Mouse (Mus musculus): ENCODE data around the gene Rexo5.

The Rexo5 gene

DNA sequence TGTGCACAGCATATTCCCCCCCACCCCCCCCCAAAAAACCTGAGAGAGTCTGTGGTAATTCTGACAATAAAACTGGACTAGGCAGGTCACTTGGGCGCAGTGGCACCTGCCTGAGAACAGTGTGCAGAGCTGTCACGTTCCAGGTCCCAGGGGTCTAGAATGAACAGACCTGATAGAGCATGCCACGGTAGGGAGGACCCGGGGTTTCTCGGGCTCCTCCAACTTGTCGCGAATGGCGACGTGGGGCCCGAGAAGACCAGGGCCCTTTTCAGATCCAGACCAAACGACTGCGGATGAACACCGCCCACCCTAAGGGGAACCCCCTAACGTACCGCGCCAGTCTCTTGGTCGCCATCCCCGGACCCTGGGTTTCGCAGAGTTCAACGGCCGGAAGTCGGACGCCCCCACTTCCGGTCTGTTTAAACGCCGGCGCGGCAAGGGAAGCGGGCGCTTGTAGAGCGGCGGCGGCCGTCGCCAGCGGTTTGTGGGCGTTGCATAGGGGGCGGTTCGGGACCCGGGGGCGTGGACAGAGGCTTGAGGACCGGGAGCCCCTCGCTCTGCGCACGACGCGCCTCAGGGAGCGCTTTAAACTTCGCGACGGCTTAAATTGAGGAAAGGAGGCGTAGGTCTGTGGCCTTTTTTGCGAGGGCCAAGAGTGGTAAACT is at the start of gene Rexo5, which contains the start of gene Eri2:
TSS of gene Rexo5 (plus strand) at position 421 of the 665 bp plus-strand sequence.
TSS of gene Eri2 (minus strand) at position 473 of the 665 bp plus-strand sequence.
- DNase-seq (ENCODE audit: low spot score in 2 of 2), result peak; percentile 57 to 75

DNA sequence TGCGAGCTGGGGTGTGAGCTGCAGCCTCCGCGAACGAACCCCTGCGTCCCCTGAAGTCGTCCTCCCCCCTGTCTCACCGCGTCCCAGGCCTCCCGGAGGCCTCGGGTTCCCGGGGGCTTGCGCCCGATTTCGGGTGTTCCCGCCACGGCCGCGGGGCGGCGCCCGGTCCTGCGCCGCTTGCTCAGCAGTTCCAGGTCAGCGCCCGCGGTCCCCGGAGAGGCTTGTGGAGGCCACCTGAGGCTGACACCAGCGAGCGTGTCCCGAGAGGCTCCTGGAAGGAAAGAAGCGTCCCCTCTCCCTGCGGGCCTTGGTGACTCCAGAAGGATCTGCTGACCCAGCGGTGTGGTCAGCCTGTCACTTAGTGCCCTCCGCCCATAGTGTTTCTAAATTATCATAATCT is 49.5 kb upstream of the Rexo5 start:
- no peak for DNase-seq (ENCODE audit: low spot score in 2 of 2)

GRCm38 (mm10) chr7:119745869-119746268 is 47.9 kb upstream of the Rexo5 start:
- no peak for DNase-seq (ENCODE audit: low spot score in 2 of 2)

- no peak for DNase-seq (ENCODE audit: low spot score in 2 of 2)
Measured at GRCm38 (mm10) chr7:119748761-119749160, 45.0 kb upstream of the Rexo5 start.

DNA sequence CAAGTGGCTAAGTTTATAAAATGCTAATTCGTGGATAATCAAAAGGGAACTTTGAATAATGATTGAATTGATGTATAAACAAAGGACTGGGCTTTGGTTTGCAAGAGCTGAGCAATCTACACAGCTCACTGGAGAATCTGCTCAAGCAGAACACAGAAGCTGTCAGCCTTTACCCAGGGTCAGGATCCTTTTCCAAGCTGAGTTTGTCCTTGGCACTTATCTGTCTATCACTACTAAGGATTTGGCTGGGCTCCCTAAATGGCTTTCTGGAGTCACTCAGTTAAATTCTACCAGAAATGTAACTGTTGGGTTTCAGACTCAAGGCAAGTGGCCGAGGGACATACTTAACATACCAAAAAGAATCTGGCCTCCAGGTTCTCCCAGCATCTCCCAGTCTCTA is 43.9 kb upstream of the Rexo5 start:
- DNase-seq (ENCODE audit: low spot score in 2 of 2), result no peak

DNA sequence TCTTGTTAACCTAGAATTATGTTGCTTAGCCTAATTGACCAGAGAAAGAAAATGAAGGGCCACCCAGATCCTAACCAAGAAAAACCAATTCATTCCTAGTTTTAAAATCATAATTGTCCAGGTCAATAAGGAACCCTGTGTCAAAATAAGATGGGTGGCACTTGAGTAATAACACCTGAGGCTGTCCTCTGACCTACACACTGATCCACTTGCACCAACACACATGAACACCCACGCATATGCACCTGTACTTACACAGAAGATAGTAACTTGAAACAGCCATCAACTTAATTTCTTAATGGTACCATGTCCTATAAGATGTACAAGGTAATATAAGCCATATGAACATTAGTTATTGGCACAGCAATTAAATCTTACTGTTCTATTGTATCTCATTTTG is 40.1 kb upstream of the Rexo5 start:
- DNase-seq (ENCODE audit: low spot score in 2 of 2), result no peak

DNA sequence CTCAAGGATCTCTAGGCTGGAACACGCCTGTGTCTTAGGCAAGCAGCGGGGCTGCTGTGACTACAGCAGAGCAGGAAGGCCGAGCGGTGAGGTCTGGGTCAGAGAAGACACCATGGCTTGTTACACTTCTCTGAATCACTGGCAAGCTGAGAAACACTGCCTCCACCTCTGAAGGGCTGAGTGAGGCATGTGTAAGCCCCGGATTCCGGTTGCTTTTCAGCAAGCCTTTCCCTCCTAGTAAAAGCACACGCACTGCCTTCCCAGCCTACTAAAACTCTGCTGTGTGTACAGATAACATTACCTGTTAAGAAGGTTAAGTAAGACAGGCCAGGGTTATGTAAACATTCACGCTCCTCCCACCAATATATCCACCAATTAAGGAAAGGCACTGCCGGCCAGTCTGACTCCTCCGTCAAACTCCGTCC is 33.3 kb upstream of the Rexo5 start, which contains the start of gene Acsm3:
TSS of gene Acsm3 (plus strand) at position 397 of the 425 bp plus-strand sequence.
- DNase-seq (ENCODE audit: low spot score in 2 of 2), result no peak

GRCm38 (mm10) chr7:119762166-119762697 is 31.6 kb upstream of the Rexo5 start:
- DNase-seq (ENCODE audit: low spot score in 2 of 2), result no peak

GRCm38 (mm10) chr7:119764377-119764776 is 29.4 kb upstream of the Rexo5 start:
- no peak for DNase-seq (ENCODE audit: low spot score in 2 of 2)

DNA sequence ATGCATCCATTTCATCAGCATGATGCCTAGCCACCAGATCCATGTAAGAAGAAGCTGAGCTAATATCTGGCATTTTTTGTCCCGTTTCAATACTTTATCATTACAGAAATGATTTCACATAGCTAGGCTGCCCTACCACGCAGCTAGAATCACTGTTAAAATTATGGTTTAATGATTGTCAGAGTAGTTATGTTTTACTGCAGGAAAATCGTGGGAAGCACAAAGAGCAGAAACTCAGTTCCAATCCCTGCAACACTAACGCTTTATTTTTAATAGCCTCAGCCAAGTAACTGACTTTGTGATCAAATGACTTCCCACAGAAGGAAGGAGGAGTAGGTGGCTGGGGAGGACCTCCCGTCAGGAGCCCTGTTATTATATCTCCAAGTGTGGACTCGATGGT is 26.8 kb upstream of the Rexo5 start:
- no peak for DNase-seq (ENCODE audit: low spot score in 2 of 2)

DNA sequence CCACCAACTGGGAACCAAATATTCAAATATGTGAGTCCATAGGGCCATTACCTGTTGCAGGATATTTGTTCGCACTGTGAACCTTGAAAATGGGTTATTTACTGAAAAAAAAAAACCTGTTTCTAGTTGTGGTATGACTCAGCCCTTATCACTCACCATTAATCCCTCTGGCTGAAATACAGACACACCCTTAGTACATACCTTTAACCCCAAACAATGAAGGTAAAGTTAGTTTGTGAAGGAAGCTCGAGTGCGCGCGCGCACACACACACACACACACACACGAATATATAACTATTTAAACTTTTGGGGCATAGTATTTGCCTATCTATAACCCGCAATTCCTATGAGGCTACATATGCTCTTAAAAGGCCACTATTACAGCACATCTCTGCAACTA is 23.9 kb upstream of the Rexo5 start:
- no peak for DNase-seq (ENCODE audit: low spot score in 2 of 2)

- DNase-seq (ENCODE audit: low spot score in 2 of 2), result no peak
Measured at GRCm38 (mm10) chr7:119783453-119783852, 10.4 kb upstream of the Rexo5 start.

DNA sequence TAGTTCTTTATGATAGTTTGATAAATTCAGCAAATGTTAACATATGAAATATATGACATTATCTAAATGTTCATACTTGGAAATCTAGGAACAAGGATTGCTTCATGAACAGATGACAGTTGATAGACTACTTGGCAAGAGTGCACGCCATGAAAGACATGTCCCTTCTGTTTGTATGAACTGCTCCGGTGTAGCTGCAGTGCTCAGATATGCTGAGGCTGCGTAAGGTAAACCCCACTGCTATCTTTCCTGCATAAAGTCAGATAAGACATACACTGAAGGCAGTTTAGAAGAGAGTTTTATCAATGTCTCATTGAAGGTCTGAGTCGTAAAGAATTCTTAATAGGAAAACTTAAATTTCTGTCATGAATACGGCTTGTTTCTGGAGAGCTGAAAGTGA is 8.9 kb upstream of the Rexo5 start:
- no peak for DNase-seq (ENCODE audit: low spot score in 2 of 2)

DNA sequence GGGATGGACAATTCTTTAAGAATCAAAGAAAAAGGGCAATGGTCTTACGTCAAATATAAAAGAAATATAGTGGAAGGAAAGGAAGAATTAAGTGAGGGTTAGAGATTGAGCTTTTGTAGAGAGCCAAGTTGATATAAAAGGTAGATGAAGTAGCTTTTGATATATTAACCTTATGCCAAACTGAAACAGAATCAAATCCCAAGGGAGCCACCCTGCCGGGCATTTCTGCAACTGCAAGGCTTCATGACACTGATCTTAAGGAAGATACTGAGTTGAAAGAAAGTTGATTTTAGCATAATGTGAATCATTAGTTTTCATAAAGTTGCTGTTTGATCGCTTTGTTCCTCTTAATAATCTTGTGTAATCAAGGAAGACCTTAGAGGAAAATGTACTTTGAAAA is 4.8 kb upstream of the Rexo5 start:
- DNase-seq (ENCODE audit: low spot score in 2 of 2), result no peak

DNA sequence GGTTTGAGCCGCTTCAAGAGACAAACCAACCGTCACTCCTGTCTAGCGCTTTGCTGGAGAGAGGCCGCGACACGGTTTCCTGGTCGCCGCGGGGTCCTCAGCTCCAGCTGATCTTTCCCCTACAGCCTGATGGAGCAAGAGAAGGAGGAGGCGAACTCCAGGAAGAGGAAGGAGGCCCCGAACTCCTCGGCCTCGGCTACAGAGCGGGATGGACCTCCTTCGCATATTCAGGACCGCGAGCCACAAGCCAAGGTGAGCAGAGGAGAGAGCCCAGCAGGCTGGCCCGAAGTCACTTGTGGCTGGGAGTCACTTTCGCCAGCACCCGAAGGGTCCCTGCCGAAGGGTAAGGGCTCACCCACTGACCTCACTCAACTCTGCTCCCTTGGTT is 439 bp downstream of the Rexo5 start:
- peak in 1 of 2 experiments; percentile 5 for DNase-seq (ENCODE audit: low spot score in 2 of 2)

DNA sequence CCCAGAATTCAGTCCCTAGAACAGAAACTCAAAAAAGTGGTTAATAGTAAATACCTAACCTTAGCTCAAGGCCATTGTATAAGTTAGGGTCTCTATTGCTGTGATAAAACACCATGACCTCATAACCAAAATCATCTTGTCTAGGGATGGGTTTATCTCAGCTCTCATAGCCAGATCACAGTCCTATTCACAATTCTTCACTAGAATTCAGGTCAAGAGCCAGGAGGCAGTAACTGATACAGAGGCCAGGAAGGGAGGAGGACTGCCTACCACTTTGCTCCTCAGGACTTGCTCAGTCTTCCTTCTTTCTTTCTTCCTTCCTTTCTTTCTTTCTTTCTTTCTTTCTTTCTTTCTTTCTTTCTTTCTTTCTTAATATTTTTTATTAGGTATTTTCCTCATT is 1.5 kb downstream of the Rexo5 start:
- no peak for DNase-seq (ENCODE audit: low spot score in 2 of 2)

GRCm38 (mm10) chr7:119800488-119800887 is 6.7 kb downstream of the Rexo5 start:
- DNase-seq (ENCODE audit: low spot score in 2 of 2), result no peak

- no peak for DNase-seq (ENCODE audit: low spot score in 2 of 2)
Measured at GRCm38 (mm10) chr7:119800991-119801390, 7.2 kb downstream of the Rexo5 start.

GRCm38 (mm10) chr7:119807396-119807795 is 13.6 kb downstream of the Rexo5 start:
- no peak for DNase-seq (ENCODE audit: low spot score in 2 of 2)

DNA sequence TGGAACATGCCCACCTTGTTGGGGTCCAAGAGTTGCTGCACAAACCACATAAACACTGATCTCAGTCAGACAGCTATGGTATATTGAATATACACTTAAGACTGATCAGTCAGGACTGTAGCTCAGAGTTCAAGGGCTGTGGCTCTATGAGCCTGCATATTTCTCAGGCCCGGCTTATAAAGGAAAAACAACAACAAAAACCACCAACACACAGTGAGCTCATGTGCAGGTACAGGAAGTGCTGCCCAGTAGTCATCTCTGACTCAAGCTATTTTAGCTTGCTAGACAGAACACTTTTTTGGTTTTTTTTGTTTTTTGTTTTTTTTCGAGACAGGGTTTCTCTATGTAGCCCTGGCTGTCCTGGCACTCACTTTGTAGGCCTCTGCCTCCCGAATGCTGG is 14.9 kb downstream of the Rexo5 start:
- DNase-seq (ENCODE audit: low spot score in 2 of 2), result no peak

- no peak for DNase-seq (ENCODE audit: low spot score in 2 of 2)
Measured at GRCm38 (mm10) chr7:119835371-119835770, 41.6 kb downstream of the Rexo5 start.

- no peak for DNase-seq (ENCODE audit: low spot score in 2 of 2)
Measured at GRCm38 (mm10) chr7:119835996-119836777, 42.4 kb downstream of the Rexo5 start.
